Mouse (Mus musculus) heart, postnatal 0 days (tissue): ENCODE data around the gene Mus81. TPM values are rescaled to one million over a fixed set of nuclear protein-coding genes. Genes with fewer than 3 reads are reported as not detected.

ENCODE experiments used
- ATAC-seq: fragments of 200-750 bp; cut with Nextera tagmentation; 2 replicates; pipeline ENCODE4 v1.8.0; 2017; ENCODE audit warnings: low read depth, moderate number of reproducible peaks, moderate library complexity; ENCODE audit not compliant: insufficient read depth
- DNase-seq: peaks from one replicate; pipeline ENCODE4 v3.0.0-alpha.2; 2016; ENCODE audit warnings: low spot score
- H3K27ac ChIP-seq: fragments of 300-500 bp; sonication (generic); 2 replicates; pipeline ENCODE4 v1.5.1; 2014; ENCODE audit warnings: low read depth, mild to moderate bottlenecking
- H3K27me3 ChIP-seq: fragments of 300-500 bp; sonication (generic); 2 replicates; pipeline ENCODE4 v1.6.1; 2014; ENCODE audit warnings: low read length, mixed read lengths; ENCODE audit not compliant: control insufficient read depth, insufficient read depth
- H3K36me3 ChIP-seq: fragments of 300-500 bp; sonication (generic); replicated peaks from 2 replicates; pipeline ENCODE4 v1.6.1; 2014; ENCODE audit warnings: low read length, mixed read lengths; ENCODE audit not compliant: control insufficient read depth, insufficient read depth
- H3K4me1 ChIP-seq: fragments of 300-500 bp; sonication (generic); 2 replicates; pipeline ENCODE4 v1.6.1; 2014; ENCODE audit warnings: antibody characterized with exemption; ENCODE audit not compliant: control insufficient read depth, insufficient read depth
- H3K4me2 ChIP-seq: fragments of 300-500 bp; sonication (generic); 2 replicates; pipeline ENCODE4 v1.6.1; 2014; ENCODE audit warnings: low read depth, mild to moderate bottlenecking, low read length, moderate library complexity
- H3K4me3 ChIP-seq: fragments of 300-500 bp; sonication (generic); 2 replicates; pipeline ENCODE4 v1.5.1; 2014; ENCODE audit warnings: low read depth, low read length
- H3K9ac ChIP-seq: fragments of 300-500 bp; sonication (generic); replicated peaks from 2 replicates; pipeline ENCODE4 v1.6.1; 2014; ENCODE audit warnings: low read depth, low read length, mixed read lengths
- H3K9me3 ChIP-seq: fragments of 300-500 bp; sonication (generic); replicated peaks from 2 replicates; pipeline ENCODE4 v1.6.1; 2016; ENCODE audit warnings: low read length; ENCODE audit not compliant: control insufficient read depth
- CTCF ChIP-seq: IDR thresholded peaks from 2 replicates; pipeline ENCODE4 v1.5.1; 2016; ENCODE audit warnings: antibody characterized with exemption, control low read depth, low read depth
- EP300 ChIP-seq: IDR thresholded peaks from 2 replicates; pipeline ENCODE4 v1.6.1; 2016; ENCODE audit warnings: antibody characterized with exemption, low read depth
- WGBS: fragments of 180-500 bp; shearing (Covaris S2); extraction: QIAGEN DNeasy Blood & Tissue Kit; methylation state at CpG from one replicate; pipeline ENCODE4 v1.1.7; 2014; 5-methylcytosine and 5-hydroxymethylcytosine counted together
- polyA plus RNA-seq: library from polyadenylated mRNA; unstranded; fragments of >200 nt; fragmentation: Nextera tagmentation; extraction: Ambion mirVana; gene quantifications from 2 replicates; pipeline ENCODE4 v1.2.1, GENCODE M21; 2015
- total RNA-seq: library from RNA; depleted of rRNA; stranded (reverse); fragments of >200 nt; gene quantifications from 2 replicates; pipeline ENCODE4 v1.2.3, GENCODE M21; 2014; ENCODE audit warnings: low replicate concordance

Gene Mus81
- total and polyA plus RNA-seq, 2 experiments from 2014 or later, result 36.8 to 45.8 TPM

DNA sequence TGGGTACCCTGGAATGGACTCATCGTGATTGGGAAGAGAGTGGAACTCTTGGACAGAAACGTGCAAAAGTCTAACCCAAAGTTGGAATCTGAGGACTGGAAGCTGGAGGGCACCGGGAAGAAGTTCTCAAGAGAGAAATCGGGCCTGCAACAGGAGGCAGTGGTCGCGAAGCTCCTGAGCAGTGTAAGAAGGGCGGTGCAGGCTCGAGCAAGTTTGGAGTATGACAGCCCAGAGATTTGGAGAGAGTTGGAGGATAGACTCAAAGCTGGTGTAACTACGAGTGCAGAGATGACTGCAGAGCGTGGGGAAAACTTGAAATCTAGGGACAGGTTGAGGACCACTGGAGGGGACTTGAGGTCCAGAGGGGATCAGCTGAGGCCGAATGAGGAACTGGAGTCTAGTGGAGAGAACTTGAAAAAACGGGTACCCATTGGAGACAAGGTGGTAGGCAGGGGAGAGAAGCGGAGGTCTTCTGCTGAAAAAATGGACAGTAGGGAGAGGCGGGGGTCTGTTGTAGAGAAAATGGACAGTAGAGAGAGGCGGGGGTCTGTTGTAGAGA, 23.0 kb upstream of the Mus81 start:
- Histone ChIP-seq H3K27me3 (no peaks in the 10 kb centered on the region), H3K9me3 (no peaks in the 10 kb centered on the region), H3K4me3 (peak overlapping the region; percentile 55), H3K4me1 (peaks cover 30% of the 10 kb centered on the region), H3K9ac (peak overlapping the region; percentile 62), H3K36me3 (no peaks in the 10 kb centered on the region), H3K4me2 (peak overlapping the region; percentile 92), H3K27ac (peak overlapping the region; percentile 59)
- DNase-seq (peak; percentile 28), ATAC-seq (no peak)
- TF ChIP-seq CTCF (no peak), EP300 (no peak)
- 43% methylated on average over 15 of the region's 15 CpGs for WGBS

DNA sequence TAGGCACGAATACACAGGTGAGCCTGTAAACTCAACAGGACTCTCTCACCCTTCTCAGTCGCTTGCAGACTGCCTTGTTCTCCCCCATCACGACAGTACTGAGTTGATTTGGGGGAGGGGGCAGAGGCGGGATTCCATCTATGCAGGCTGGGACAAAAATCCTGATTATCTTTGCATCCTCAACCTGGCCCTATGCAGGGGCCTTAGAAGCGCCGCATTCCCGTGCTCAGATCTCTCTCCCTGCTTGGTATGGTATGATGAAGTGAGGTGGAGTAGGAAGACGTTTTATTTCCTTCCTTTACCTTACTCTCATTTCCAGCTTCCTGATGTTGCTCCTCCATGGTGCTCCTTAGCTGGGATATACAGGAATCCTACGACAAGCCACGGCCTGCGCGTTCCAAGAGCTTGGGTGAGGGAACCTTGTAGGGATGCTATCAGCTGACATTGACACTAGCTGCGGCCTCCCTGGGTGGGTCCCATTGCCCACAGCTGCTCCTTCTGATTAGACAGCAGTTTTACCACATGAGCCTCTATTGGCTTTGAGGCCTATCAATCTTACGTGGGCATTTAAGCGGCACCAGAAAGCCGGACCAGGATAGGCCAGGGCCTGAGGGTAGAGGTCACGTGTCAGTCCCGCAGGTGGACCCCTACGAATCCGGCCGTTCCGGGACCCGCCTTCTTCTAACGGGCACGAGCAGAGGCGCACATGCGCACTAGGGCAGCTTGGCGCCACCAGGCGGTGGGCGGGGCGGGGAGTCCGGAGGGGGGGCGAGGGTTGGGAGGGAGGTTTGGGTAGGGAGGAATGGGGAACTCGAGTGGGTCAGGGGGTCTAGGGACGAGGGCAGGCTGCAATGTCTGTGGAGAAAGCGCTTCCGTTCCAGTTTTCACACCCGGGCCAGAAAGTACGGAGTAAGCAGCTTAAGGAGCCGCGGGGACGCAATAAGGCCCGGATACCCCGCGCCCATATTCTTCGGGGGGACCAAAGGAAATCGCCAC, 22.1 kb upstream of the Mus81 start, which contains the start of gene Snx32:
Gene Snx32 (minus strand): TSS at position 508 of the 996 bp plus-strand sequence.
- peak; percentile 100 for ATAC-seq
- 2% methylated on average over 47 of the region's 47 CpGs for WGBS
- peak within 1 kb of the TSS; percentile 92 for H3K4me2 ChIP-seq
- H3K27me3 ChIP-seq, result no peaks in the 10 kb centered on the region
- peaks cover 30% of the 10 kb centered on the region for H3K4me1 ChIP-seq
- H3K9me3 ChIP-seq, result no peaks in the 10 kb centered on the region
- peak within 1 kb of the TSS; percentile 62 for H3K9ac ChIP-seq
- TF ChIP-seq CTCF (peak; percentile 35), EP300 (no peak)
- H3K36me3 ChIP-seq, result no peaks in the 10 kb centered on the region
- H3K27ac ChIP-seq, result peak within 1 kb of the TSS; percentile 59
- peak within 1 kb of the TSS; percentile 55 for H3K4me3 ChIP-seq
- peak; percentile 100 for DNase-seq

DNA sequence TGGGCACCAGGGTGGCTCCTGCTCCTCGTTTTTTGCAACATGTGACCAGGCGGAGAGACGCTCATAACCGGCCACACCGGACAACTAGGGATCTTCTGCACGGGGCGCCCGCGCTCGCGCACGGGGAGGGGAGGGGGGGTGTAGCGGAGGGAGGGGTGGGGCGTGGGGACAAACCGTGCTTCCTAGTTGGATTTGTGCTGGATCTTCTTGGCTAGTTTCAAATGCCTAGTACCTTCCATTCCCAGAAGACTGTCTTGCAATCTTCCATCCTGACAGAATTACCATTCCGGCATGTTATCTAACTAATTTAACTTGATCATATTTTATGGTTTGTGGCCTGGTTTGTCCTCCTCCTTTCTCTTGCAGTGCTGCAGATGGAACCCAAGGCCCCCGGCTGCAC, 15.5 kb upstream of the Mus81 start, which contains the start of gene 1700020D05Rik:
Gene 1700020D05Rik (minus strand): TSS at position 101 of the 400 bp plus-strand sequence.
- Histone ChIP-seq H3K9ac (no peak within 1 kb of the TSS), H3K27ac (no peak within 1 kb of the TSS), H3K4me3 (no peak within 1 kb of the TSS), H3K36me3 (peaks cover 5% of the 10 kb centered on the region), H3K27me3 (no peaks in the 10 kb centered on the region), H3K4me1 (no peaks in the 10 kb centered on the region), H3K9me3 (no peaks in the 10 kb centered on the region), H3K4me2 (no peak within 1 kb of the TSS)
- WGBS, result 49% methylated on average over 17 of the region's 17 CpGs
- no peak for TF ChIP-seq EP300
- no peak for TF ChIP-seq CTCF
- no peak for ATAC-seq
- no peak for DNase-seq

DNA sequence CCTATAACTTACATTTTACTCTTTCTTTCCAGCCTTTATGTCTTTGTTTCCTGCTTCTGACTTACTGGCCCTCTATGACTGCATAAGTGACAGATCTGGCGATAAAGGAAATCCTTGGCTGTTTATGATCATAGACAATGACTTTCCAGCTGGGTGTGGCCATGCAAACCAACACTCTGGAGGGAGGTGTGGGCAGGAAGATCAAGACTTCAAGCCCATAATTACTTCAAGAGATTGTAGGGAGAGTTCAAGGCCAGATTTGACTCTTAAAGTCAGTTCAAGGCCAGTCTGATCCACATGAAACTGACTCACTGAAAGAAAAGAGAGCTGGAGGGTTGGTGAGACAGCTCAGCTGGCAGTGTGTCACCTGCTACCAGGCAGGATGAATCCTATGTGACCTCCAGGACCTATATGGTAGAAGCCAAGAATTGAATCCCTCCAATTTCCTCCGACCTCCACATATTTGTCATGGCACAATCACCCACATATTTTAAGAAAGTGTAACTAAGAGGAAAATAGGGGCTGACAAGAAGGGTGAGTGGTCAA, 12.2 kb upstream of the Mus81 start:
- no peak for DNase-seq
- Histone ChIP-seq H3K27ac (no peak overlapping the region), H3K4me2 (no peak overlapping the region), H3K36me3 (peaks cover 33% of the 10 kb centered on the region), H3K9ac (no peak overlapping the region), H3K27me3 (no peaks in the 10 kb centered on the region), H3K4me3 (no peak overlapping the region), H3K4me1 (no peaks in the 10 kb centered on the region), H3K9me3 (no peaks in the 10 kb centered on the region)
- 81% methylated on average over 2 of the region's 2 CpGs for WGBS
- TF ChIP-seq EP300 (no peak), CTCF (no peak)
- no peak for ATAC-seq

DNA sequence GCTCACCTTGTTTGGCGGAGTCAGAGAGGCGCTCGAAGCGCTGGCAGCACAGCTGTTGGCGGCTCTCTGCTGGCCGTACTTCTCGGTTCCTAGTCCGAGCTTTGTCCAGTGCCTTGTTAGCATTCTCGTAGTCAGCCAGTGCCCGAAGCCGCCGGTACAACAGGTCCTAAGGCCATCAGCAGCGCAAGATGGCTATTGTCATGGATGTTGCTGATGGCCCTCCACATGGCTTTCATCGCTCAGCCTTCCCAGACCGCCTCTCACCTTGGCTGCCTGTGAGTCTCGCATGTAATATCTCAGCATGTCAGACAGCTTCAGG, 7.8 kb upstream of the Mus81 start:
- TF ChIP-seq CTCF (no peak), EP300 (no peak)
- H3K27me3 ChIP-seq, result no peaks in the 10 kb centered on the region
- no peak overlapping the region for H3K27ac ChIP-seq
- no peak overlapping the region for H3K9ac ChIP-seq
- H3K9me3 ChIP-seq, result no peaks in the 10 kb centered on the region
- no peak for ATAC-seq
- H3K4me2 ChIP-seq, result no peak overlapping the region
- H3K4me3 ChIP-seq, result no peak overlapping the region
- WGBS, result 85% methylated on average over 16 of the region's 16 CpGs
- peaks cover 56% of the 10 kb centered on the region for H3K36me3 ChIP-seq
- DNase-seq, result no peak
- H3K4me1 ChIP-seq, result peaks cover 5% of the 10 kb centered on the region; the same call in 1 of the 2 replicates
